Mouse (Mus musculus): ENCODE results near the gene Gpr108. TPM values are rescaled to one million over a fixed set of nuclear protein-coding genes. Genes with fewer than 3 reads are reported as not detected.

Gpr108 gene
- polyA plus RNA-seq, 1 experiment from 2014 or later: 27.6 TPM

GRCm38 (mm10) chr17:57228873-57229272, 19.4 kb downstream of the Gpr108 start:
- no peak for ATAC-seq (replicated peaks; ENCODE audit: insufficient number of reproducible peaks, low FRiP score, low TSS enrichment, low read depth)
- no peak for DNase-seq (ENCODE audit: low spot score)
- Histone ChIP-seq H3K4me1 (ENCODE audit: control insufficient read depth, insufficient read depth, low read length) (no peaks in the 10 kb centered on the region), H3K36me3 (replicated peaks; ENCODE audit: control insufficient read depth, insufficient read depth, low read depth, low read length) (no peaks in the 10 kb centered on the region), H3K27ac (replicated peaks; ENCODE audit: low read depth, low read length) (no peak overlapping the region), H3K4me3 (ENCODE audit: low read depth, low read length) (no peak overlapping the region), H3K9me3 (replicated peaks; ENCODE audit: control insufficient read depth, low read length) (no peaks in the 10 kb centered on the region), H3K27me3 (ENCODE audit: control insufficient read depth, insufficient read depth, low read length) (no peaks in the 10 kb centered on the region), H3K9ac (replicated peaks; ENCODE audit: low read length) (no peak overlapping the region), H3K4me2 (ENCODE audit: low read depth, low read length) (no peak overlapping the region)
- 79% methylated on average over 3 of the region's 3 CpGs for WGBS

GRCm38 (mm10) chr17:57228014-57228413, 20.2 kb downstream of the Gpr108 start, which contains the start of gene C3:
TSS of gene C3 (minus strand) at chr17:57228136.
- 82% methylated on average over 3 of the region's 3 CpGs for WGBS
- DNase-seq (ENCODE audit: low spot score) (no peak), ATAC-seq (replicated peaks; ENCODE audit: insufficient number of reproducible peaks, low FRiP score, low TSS enrichment, low read depth) (no peak)
- Histone ChIP-seq H3K27me3 (ENCODE audit: control insufficient read depth, insufficient read depth, low read length) (no peaks in the 10 kb centered on the region), H3K36me3 (replicated peaks; ENCODE audit: control insufficient read depth, insufficient read depth, low read depth, low read length) (no peaks in the 10 kb centered on the region), H3K4me2 (ENCODE audit: low read depth, low read length) (no peak within 1 kb of the TSS), H3K9ac (replicated peaks; ENCODE audit: low read length) (no peak within 1 kb of the TSS), H3K4me1 (ENCODE audit: control insufficient read depth, insufficient read depth, low read length) (no peaks in the 10 kb centered on the region), H3K27ac (replicated peaks; ENCODE audit: low read depth, low read length) (no peak within 1 kb of the TSS), H3K4me3 (ENCODE audit: low read depth, low read length) (no peak within 1 kb of the TSS), H3K9me3 (replicated peaks; ENCODE audit: control insufficient read depth, low read length) (no peaks in the 10 kb centered on the region)

- no peak overlapping the region for H3K9ac ChIP-seq (replicated peaks; ENCODE audit: low read length)
- H3K4me2 ChIP-seq (ENCODE audit: low read depth, low read length): no peak overlapping the region
- 88% methylated on average over 2 of the region's 2 CpGs for WGBS
- no peaks in the 10 kb centered on the region for H3K36me3 ChIP-seq (replicated peaks; ENCODE audit: control insufficient read depth, insufficient read depth, low read depth, low read length)
- ATAC-seq (replicated peaks; ENCODE audit: insufficient number of reproducible peaks, low FRiP score, low TSS enrichment, low read depth) (no peak), DNase-seq (ENCODE audit: low spot score) (no peak)
- no peak overlapping the region for H3K27ac ChIP-seq (replicated peaks; ENCODE audit: low read depth, low read length)
- H3K9me3 ChIP-seq (replicated peaks; ENCODE audit: control insufficient read depth, low read length): no peaks in the 10 kb centered on the region
- no peak overlapping the region for H3K4me3 ChIP-seq (ENCODE audit: low read depth, low read length)
- H3K27me3 ChIP-seq (ENCODE audit: control insufficient read depth, insufficient read depth, low read length): no peaks in the 10 kb centered on the region
- H3K4me1 ChIP-seq (ENCODE audit: control insufficient read depth, insufficient read depth, low read length): no peaks in the 10 kb centered on the region
Measured at GRCm38 (mm10) chr17:57227468-57227867, 20.8 kb downstream of the Gpr108 start.

- H3K9me3 ChIP-seq (replicated peaks; ENCODE audit: control insufficient read depth, low read length): no peaks in the 10 kb centered on the region
- no peak overlapping the region for H3K9ac ChIP-seq (replicated peaks; ENCODE audit: low read length)
- no peak overlapping the region for H3K4me2 ChIP-seq (ENCODE audit: low read depth, low read length)
- no peaks in the 10 kb centered on the region for H3K36me3 ChIP-seq (replicated peaks; ENCODE audit: control insufficient read depth, insufficient read depth, low read depth, low read length)
- 84% methylated on average over 9 of the region's 9 CpGs for WGBS
- no peak overlapping the region for H3K4me3 ChIP-seq (ENCODE audit: low read depth, low read length)
- no peak for ATAC-seq (replicated peaks; ENCODE audit: insufficient number of reproducible peaks, low FRiP score, low TSS enrichment, low read depth)
- no peak overlapping the region for H3K27ac ChIP-seq (replicated peaks; ENCODE audit: low read depth, low read length)
- no peaks in the 10 kb centered on the region for H3K4me1 ChIP-seq (ENCODE audit: control insufficient read depth, insufficient read depth, low read length)
- DNase-seq (ENCODE audit: low spot score): no peak
- no peaks in the 10 kb centered on the region for H3K27me3 ChIP-seq (ENCODE audit: control insufficient read depth, insufficient read depth, low read length)
Measured at GRCm38 (mm10) chr17:57223313-57223712, 24.9 kb downstream of the Gpr108 start.

GRCm38 (mm10) chr17:57221911-57222310, 26.3 kb downstream of the Gpr108 start:
- H3K4me1 ChIP-seq (ENCODE audit: control insufficient read depth, insufficient read depth, low read length): no peaks in the 10 kb centered on the region
- H3K4me3 ChIP-seq (ENCODE audit: low read depth, low read length): no peak overlapping the region
- H3K9me3 ChIP-seq (replicated peaks; ENCODE audit: control insufficient read depth, low read length): no peaks in the 10 kb centered on the region
- no peaks in the 10 kb centered on the region for H3K27me3 ChIP-seq (ENCODE audit: control insufficient read depth, insufficient read depth, low read length)
- WGBS: 64% methylated on average over 4 of the region's 4 CpGs
- no peaks in the 10 kb centered on the region for H3K36me3 ChIP-seq (replicated peaks; ENCODE audit: control insufficient read depth, insufficient read depth, low read depth, low read length)
- H3K4me2 ChIP-seq (ENCODE audit: low read depth, low read length): no peak overlapping the region
- no peak overlapping the region for H3K9ac ChIP-seq (replicated peaks; ENCODE audit: low read length)
- ATAC-seq (replicated peaks; ENCODE audit: insufficient number of reproducible peaks, low FRiP score, low TSS enrichment, low read depth): no peak
- H3K27ac ChIP-seq (replicated peaks; ENCODE audit: low read depth, low read length): no peak overlapping the region
- DNase-seq (ENCODE audit: low spot score): no peak

- peak; percentile 32 for DNase-seq (ENCODE audit: low spot score)
- H3K36me3 ChIP-seq (replicated peaks; ENCODE audit: control insufficient read depth, insufficient read depth, low read depth, low read length): no peaks in the 10 kb centered on the region
- no peaks in the 10 kb centered on the region for H3K9me3 ChIP-seq (replicated peaks; ENCODE audit: control insufficient read depth, low read length)
- H3K27me3 ChIP-seq (ENCODE audit: control insufficient read depth, insufficient read depth, low read length): no peaks in the 10 kb centered on the region
- no peak overlapping the region for H3K9ac ChIP-seq (replicated peaks; ENCODE audit: low read length)
- no peak overlapping the region for H3K4me2 ChIP-seq (ENCODE audit: low read depth, low read length)
- no peak overlapping the region for H3K27ac ChIP-seq (replicated peaks; ENCODE audit: low read depth, low read length)
- WGBS: 23% methylated on average over 3 of the region's 3 CpGs
- H3K4me1 ChIP-seq (ENCODE audit: control insufficient read depth, insufficient read depth, low read length): no peaks in the 10 kb centered on the region
- no peak overlapping the region for H3K4me3 ChIP-seq (ENCODE audit: low read depth, low read length)
- no peak for ATAC-seq (replicated peaks; ENCODE audit: insufficient number of reproducible peaks, low FRiP score, low TSS enrichment, low read depth)
Measured at GRCm38 (mm10) chr17:57219884-57220207, 28.4 kb downstream of the Gpr108 start.

- DNase-seq (ENCODE audit: low spot score) (peak; percentile 56), ATAC-seq (replicated peaks; ENCODE audit: insufficient number of reproducible peaks, low FRiP score, low TSS enrichment, low read depth) (no peak)
- Histone ChIP-seq H3K9ac (replicated peaks; ENCODE audit: low read length) (no peak overlapping the region), H3K4me2 (ENCODE audit: low read depth, low read length) (no peak overlapping the region), H3K27ac (replicated peaks; ENCODE audit: low read depth, low read length) (no peak overlapping the region), H3K4me3 (ENCODE audit: low read depth, low read length) (no peak overlapping the region), H3K27me3 (ENCODE audit: control insufficient read depth, insufficient read depth, low read length) (no peaks in the 10 kb centered on the region), H3K36me3 (replicated peaks; ENCODE audit: control insufficient read depth, insufficient read depth, low read depth, low read length) (no peaks in the 10 kb centered on the region), H3K9me3 (replicated peaks; ENCODE audit: control insufficient read depth, low read length) (no peaks in the 10 kb centered on the region), H3K4me1 (ENCODE audit: control insufficient read depth, insufficient read depth, low read length) (no peaks in the 10 kb centered on the region)
- 23% methylated on average over 11 of the region's 11 CpGs for WGBS
Measured at GRCm38 (mm10) chr17:57219167-57219883, 28.9 kb downstream of the Gpr108 start.

GRCm38 (mm10) chr17:57218335-57218900, 29.8 kb downstream of the Gpr108 start:
- Histone ChIP-seq H3K9ac (replicated peaks; ENCODE audit: low read length) (no peak overlapping the region), H3K27me3 (ENCODE audit: control insufficient read depth, insufficient read depth, low read length) (no peaks in the 10 kb centered on the region), H3K27ac (replicated peaks; ENCODE audit: low read depth, low read length) (no peak overlapping the region), H3K4me1 (ENCODE audit: control insufficient read depth, insufficient read depth, low read length) (no peaks in the 10 kb centered on the region), H3K9me3 (replicated peaks; ENCODE audit: control insufficient read depth, low read length) (no peaks in the 10 kb centered on the region), H3K4me3 (ENCODE audit: low read depth, low read length) (no peak overlapping the region), H3K36me3 (replicated peaks; ENCODE audit: control insufficient read depth, insufficient read depth, low read depth, low read length) (no peaks in the 10 kb centered on the region), H3K4me2 (ENCODE audit: low read depth, low read length) (no peak overlapping the region)
- DNase-seq (ENCODE audit: low spot score): no peak
- ATAC-seq (replicated peaks; ENCODE audit: insufficient number of reproducible peaks, low FRiP score, low TSS enrichment, low read depth): no peak
- WGBS: 75% methylated on average over 12 of the region's 12 CpGs
